Mouse (Mus musculus) forebrain, embryonic 13.5 days (tissue): ENCODE data around the gene Efcab8. TPM values are rescaled to one million over a fixed set of nuclear protein-coding genes. Genes with fewer than 3 reads are reported as not detected.

Source experiments
- ATAC-seq: fragments of 200-750 bp; cut with Nextera tagmentation; 2 replicates; pipeline ENCODE4 v1.8.0; 2017
- H3K27ac ChIP-seq: fragments of 300-500 bp; sonication (generic); 2 replicates; pipeline ENCODE4 v1.5.1; 2015; ENCODE audit warnings: inconsistent platforms, mild to moderate bottlenecking, moderate library complexity
- H3K27me3 ChIP-seq: fragments of 300-500 bp; sonication (generic); 2 replicates; pipeline ENCODE4 v1.6.1; 2015; ENCODE audit warnings: mild to moderate bottlenecking, inconsistent platforms
- H3K36me3 ChIP-seq: fragments of 300-500 bp; sonication (generic); 2 replicates; pipeline ENCODE4 v1.6.1; 2015; ENCODE audit warnings: mild to moderate bottlenecking, inconsistent platforms; ENCODE audit not compliant: poor library complexity, severe bottlenecking
- H3K4me1 ChIP-seq: fragments of 300-500 bp; sonication (generic); 2 replicates; pipeline ENCODE4 v1.6.1; 2015; ENCODE audit warnings: inconsistent platforms
- H3K4me2 ChIP-seq: fragments of 300-500 bp; sonication (generic); 2 replicates; pipeline ENCODE4 v1.6.1; 2015; ENCODE audit warnings: inconsistent platforms, mild to moderate bottlenecking, moderate library complexity
- H3K4me3 ChIP-seq: fragments of 300-500 bp; sonication (generic); 2 replicates; pipeline ENCODE4 v1.5.1; 2015; ENCODE audit warnings: mild to moderate bottlenecking, inconsistent platforms
- H3K9ac ChIP-seq: fragments of 300-500 bp; sonication (generic); 2 replicates; pipeline ENCODE4 v1.6.1; 2015; ENCODE audit warnings: mild to moderate bottlenecking, inconsistent platforms
- H3K9me3 ChIP-seq: fragments of 300-500 bp; sonication (generic); replicated peaks from 2 replicates; pipeline ENCODE4 v1.6.1; 2016; ENCODE audit warnings: inconsistent platforms
- WGBS: fragments of 180-500 bp; shearing (Covaris S2); methylation state at CpG from one replicate; pipeline ENCODE4 v1.1.7; 2015; 5-methylcytosine and 5-hydroxymethylcytosine counted together
- polyA plus RNA-seq: library from polyadenylated mRNA; unstranded; fragments of >200 nt; fragmentation: Nextera tagmentation; extraction: Ambion mirVana; gene quantifications from 2 replicates; pipeline ENCODE4 v1.2.1, GENCODE M21; 2015

Efcab8 gene
- polyA plus RNA-seq, 1 experiment from 2014 or later, result 0.09 TPM

DNA sequence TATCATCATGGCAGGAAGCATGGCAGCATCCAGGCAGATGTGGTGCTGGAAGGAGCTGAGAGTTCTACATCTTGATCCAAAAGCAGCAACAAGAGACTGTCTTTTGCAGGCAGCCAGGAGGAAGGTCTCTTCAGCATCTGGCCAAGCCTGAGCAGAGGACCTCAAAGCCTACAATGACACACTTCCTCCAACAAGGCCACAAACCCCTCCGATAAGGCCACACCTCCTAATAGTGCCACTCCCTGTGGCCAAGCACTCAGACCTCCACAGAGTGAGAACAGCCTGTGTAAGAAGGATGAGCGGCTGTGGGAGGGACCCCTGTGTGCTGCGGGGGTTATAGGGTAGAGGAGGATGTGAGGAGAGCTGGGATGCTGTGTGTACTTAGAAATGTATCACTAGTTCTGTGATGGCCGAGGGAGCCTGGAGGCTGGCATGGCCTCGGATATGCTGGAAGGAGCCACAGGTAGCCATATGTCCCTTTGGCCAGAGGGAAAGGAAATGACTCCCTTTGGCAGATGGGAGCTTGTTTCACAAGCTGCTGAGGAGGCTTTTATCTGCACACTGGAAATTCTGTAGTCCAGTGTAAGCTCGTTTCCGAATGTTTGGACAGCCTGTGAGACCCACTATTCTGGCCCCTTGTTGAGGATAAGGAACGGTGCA lies 47.6 kb downstream of the Efcab8 start:
- Histone ChIP-seq H3K9me3 (no peaks in the 10 kb centered on the region), H3K9ac (no peak overlapping the region), H3K4me1 (peaks cover 8% of the 10 kb centered on the region; the same call in 1 of the 2 replicates), H3K36me3 (no peaks in the 10 kb centered on the region), H3K4me2 (no peak overlapping the region), H3K27me3 (no peaks in the 10 kb centered on the region), H3K27ac (no peak overlapping the region), H3K4me3 (no peak overlapping the region)
- WGBS, result 92% methylated on average over 8 of the region's 8 CpGs
- ATAC-seq, result no peak

DNA sequence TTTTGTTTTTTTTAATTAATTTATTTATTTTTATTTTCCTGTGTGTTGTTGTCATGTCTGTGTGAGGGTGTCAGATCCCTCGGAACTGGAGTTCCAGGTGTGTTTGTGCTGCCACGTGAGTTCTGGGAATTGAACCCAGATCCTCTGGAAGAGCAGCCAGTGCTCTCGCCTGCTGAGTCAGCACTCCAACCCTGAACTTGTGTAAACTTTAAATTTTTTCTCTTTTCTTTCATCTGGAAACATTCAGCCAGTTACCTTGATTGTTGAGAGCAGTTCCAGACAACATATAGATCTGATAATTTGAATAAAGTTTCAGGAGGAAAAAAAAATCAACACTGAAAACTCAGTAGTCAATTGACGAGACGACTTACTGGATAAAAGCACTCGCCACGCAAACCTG lies 49.0 kb downstream of the Efcab8 start:
- Histone ChIP-seq H3K4me3 (no peak overlapping the region), H3K4me2 (no peak overlapping the region), H3K36me3 (no peaks in the 10 kb centered on the region), H3K27me3 (no peaks in the 10 kb centered on the region), H3K9ac (no peak overlapping the region), H3K9me3 (no peaks in the 10 kb centered on the region), H3K27ac (no peak overlapping the region), H3K4me1 (peaks cover 8% of the 10 kb centered on the region; the same call in 1 of the 2 replicates)
- 90% methylated on average over 7 of the region's 7 CpGs for WGBS
- no peak for ATAC-seq

DNA sequence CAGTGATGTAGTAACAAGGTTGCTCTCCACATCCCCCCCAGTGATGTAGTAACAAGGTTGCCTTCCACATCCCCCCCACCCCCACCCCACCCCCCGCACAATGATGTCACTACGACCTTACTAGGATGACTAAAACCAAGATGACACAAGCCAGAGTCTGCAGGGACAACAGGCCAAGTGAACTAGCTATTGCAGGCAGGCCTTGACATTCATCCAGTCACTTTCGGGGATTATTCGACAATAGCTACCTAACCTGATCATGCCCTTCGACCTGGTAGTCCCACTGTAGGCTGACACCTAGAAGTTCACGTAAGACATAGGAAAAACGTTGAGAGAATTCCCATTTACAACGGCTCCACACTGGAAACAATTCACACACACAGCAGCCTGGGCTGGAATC lies 53.6 kb downstream of the Efcab8 start:
- 91% methylated on average over 8 of the region's 8 CpGs for WGBS
- Histone ChIP-seq H3K36me3 (no peaks in the 10 kb centered on the region), H3K27ac (no peak overlapping the region), H3K27me3 (no peaks in the 10 kb centered on the region), H3K9ac (no peak overlapping the region), H3K9me3 (no peaks in the 10 kb centered on the region), H3K4me1 (no peaks in the 10 kb centered on the region), H3K4me3 (no peak overlapping the region), H3K4me2 (no peak overlapping the region)
- no peak for ATAC-seq

DNA sequence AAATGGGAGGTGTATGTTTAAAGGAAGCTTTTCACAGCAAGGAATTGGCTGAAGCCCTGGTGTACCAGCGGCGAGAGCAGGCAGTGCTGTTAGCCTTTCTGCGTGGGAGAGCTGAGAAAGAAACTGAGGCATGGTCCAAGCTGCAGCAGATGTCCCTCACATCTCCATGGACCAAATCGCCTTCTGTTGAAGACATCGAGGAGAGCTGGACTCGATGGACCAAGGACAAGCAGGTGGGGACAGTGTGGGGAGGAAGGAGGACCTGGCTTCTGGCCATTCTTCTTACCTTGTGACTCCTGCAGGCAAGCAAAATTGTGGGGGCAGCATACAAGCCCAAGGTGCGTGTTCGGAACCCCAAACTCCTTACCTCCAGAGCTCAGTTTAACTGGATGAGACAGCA lies 63.1 kb downstream of the Efcab8 start:
- H3K36me3 ChIP-seq, result no peaks in the 10 kb centered on the region
- H3K27ac ChIP-seq, result no peak overlapping the region
- no peaks in the 10 kb centered on the region for H3K27me3 ChIP-seq
- H3K9ac ChIP-seq, result no peak overlapping the region
- no peak overlapping the region for H3K4me2 ChIP-seq
- 88% methylated on average over 8 of the region's 8 CpGs for WGBS
- no peaks in the 10 kb centered on the region for H3K9me3 ChIP-seq
- no peak for ATAC-seq
- no peaks in the 10 kb centered on the region for H3K4me1 ChIP-seq
- H3K4me3 ChIP-seq, result no peak overlapping the region

DNA sequence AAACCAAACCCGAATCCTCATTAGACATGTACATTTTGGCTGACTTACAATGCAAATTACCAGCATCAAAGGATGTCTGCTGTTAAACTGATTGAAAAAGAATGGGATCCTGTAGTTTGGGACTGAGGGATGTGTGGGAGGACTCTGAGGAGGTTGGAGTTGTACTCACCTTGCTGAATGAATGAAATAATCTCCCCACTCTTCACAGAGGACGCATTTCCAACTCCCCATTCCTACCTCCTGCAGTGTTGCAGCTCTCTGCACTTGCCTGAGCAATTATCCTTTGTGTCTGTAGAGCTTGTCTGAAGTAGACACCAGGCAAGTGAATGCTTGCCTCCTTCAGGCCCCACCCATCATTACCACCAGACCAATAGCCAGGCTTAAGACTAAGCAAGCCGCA lies 68.7 kb downstream of the Efcab8 start:
- Histone ChIP-seq H3K27me3 (no peaks in the 10 kb centered on the region), H3K4me3 (no peak overlapping the region), H3K27ac (no peak overlapping the region), H3K36me3 (no peaks in the 10 kb centered on the region), H3K9ac (no peak overlapping the region), H3K9me3 (no peaks in the 10 kb centered on the region; the same call in 1 of the 2 replicates), H3K4me2 (no peak overlapping the region), H3K4me1 (no peaks in the 10 kb centered on the region)
- WGBS, result 69% methylated on average over 3 of the region's 3 CpGs
- ATAC-seq, result no peak

DNA sequence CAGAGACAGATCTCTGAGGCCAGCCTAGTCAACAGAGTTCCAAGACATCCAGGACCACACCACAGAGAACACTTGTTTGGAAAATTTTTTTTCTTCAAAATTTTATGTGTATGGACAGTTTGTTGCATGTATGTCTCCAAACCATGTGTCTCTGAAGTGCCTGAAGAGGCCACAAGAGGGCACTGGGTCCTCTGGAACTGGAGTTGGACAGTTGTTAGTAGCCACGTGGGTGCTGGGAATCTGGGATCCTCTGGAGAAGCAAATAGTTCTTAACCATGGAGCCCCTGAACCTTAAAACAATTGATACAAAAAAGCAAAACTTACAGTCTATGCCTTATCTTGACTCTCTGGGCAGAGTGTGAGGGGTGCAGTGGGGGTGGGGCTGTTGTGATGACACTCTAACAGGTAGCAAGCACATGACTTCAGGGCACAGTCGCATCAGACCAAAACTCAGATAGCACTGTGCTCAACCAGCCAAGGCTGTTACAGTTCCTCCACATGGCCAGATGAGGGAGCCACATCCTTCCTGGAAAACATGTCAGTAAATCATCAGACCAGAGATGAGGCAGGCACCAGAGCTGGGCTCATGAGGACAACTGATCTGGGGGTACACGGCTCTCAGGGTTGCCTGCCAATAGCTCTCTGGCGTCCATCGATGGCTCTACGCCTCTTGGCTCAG lies 70.8 kb downstream of the Efcab8 start:
- WGBS, result 86% methylated on average over 6 of the region's 6 CpGs
- H3K36me3 ChIP-seq, result no peaks in the 10 kb centered on the region
- no peak for ATAC-seq
- H3K27me3 ChIP-seq, result no peaks in the 10 kb centered on the region
- H3K9me3 ChIP-seq, result no peaks in the 10 kb centered on the region; the same call in 1 of the 2 replicates
- H3K4me2 ChIP-seq, result no peak overlapping the region
- no peak overlapping the region for H3K4me3 ChIP-seq
- no peak overlapping the region for H3K27ac ChIP-seq
- H3K9ac ChIP-seq, result no peak overlapping the region
- no peaks in the 10 kb centered on the region for H3K4me1 ChIP-seq

DNA sequence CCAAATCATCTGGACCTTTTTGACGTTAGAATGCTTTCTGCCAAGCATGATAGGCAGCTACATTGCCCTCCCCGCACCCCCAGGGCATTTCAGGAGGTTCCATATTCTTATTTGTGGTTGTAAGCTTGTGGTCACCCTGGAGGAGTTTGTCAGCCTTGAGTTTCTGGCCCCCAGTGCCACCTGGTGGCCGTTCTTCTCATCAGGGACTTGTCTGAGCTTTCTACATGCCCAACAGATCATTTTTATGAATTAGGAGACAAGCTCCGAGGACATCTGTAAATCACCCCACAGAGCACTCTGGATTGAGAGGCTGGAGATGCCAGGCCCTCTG lies 71.3 kb downstream of the Efcab8 start:
- Histone ChIP-seq H3K36me3 (no peaks in the 10 kb centered on the region), H3K4me2 (no peak overlapping the region), H3K9me3 (no peaks in the 10 kb centered on the region; the same call in 1 of the 2 replicates), H3K4me3 (no peak overlapping the region), H3K9ac (no peak overlapping the region), H3K4me1 (no peaks in the 10 kb centered on the region), H3K27ac (no peak overlapping the region), H3K27me3 (no peaks in the 10 kb centered on the region)
- 61% methylated on average over 4 of the region's 4 CpGs for WGBS
- ATAC-seq, result no peak

DNA sequence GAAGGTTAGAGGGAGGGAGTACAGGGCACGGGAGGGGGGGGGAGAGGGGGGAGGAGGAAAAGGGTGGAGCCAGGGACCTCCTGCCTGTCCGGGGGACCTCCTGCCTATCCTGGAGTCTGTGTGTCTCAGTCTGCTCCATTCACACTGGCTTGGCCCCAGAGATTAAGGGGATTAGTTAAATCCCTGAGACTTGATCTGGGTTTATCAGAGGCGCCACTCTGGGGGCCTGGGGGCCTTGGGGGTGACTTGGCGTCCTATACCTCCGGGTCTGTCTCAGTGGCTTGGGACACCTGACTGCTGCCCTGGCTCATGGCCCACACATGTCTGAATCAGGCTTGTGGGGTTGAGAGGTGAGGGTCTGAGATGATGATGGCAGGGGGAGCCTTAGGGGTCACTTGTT lies 73.8 kb downstream of the Efcab8 start:
- no peaks in the 10 kb centered on the region for H3K4me1 ChIP-seq
- no peak for ATAC-seq
- no peaks in the 10 kb centered on the region; the same call in 1 of the 2 replicates for H3K9me3 ChIP-seq
- no peak overlapping the region for H3K27ac ChIP-seq
- H3K4me3 ChIP-seq, result no peak overlapping the region
- WGBS, result 0% methylated on average over 5 of the region's 5 CpGs
- no peak overlapping the region for H3K9ac ChIP-seq
- H3K36me3 ChIP-seq, result no peaks in the 10 kb centered on the region
- no peak overlapping the region for H3K4me2 ChIP-seq
- no peaks in the 10 kb centered on the region for H3K27me3 ChIP-seq

DNA sequence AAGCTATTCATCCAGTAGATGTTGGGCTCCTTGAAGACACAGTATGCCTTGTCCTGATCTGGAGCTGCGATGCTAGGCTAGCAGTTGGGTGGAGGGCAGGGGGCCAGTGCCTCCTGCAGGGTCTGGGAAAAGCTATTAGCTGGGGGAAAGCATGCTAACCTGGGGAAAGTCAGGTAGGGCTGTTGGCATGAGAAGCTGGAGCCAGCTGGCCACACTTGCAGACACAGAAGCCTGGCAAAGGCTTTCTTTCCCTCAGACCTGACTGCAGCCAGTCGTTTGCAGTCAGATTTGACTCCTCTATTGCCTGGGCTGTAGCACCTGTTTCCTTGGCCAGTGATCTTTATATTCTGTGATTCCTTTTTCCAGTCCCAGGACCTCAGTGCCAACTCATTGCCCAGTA lies 79.8 kb downstream of the Efcab8 start:
- H3K36me3 ChIP-seq, result no peaks in the 10 kb centered on the region
- no peaks in the 10 kb centered on the region for H3K27me3 ChIP-seq
- no peaks in the 10 kb centered on the region for H3K9me3 ChIP-seq
- 86% methylated on average over 2 of the region's 2 CpGs for WGBS
- no peak overlapping the region for H3K27ac ChIP-seq
- no peaks in the 10 kb centered on the region for H3K4me1 ChIP-seq
- ATAC-seq, result no peak
- H3K4me2 ChIP-seq, result no peak overlapping the region
- H3K9ac ChIP-seq, result no peak overlapping the region
- H3K4me3 ChIP-seq, result no peak overlapping the region

DNA sequence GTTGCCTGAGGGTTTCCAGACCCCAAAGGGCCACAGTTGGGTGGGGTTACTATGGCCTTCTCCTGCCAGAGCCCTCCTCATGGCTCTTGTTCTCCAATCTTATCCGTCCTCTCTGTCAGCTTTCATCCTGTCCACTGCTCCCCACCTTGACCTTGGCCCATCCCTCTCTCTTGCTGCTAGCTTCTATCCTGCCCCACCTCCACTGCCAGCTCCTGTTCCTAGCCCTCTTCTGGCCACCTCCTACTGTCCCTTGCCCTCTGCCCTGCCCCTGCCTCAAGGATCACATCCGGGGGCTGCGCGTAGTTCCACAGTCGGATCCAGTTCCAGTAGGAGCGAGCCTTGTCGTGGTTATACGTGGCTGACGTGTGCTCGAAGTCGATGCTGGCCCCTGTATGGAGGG lies 80.6 kb downstream of the Efcab8 start:
- no peak for ATAC-seq
- Histone ChIP-seq H3K4me2 (no peak overlapping the region), H3K4me3 (no peak overlapping the region), H3K27me3 (no peaks in the 10 kb centered on the region), H3K9me3 (no peaks in the 10 kb centered on the region), H3K9ac (no peak overlapping the region), H3K27ac (no peak overlapping the region), H3K4me1 (no peaks in the 10 kb centered on the region), H3K36me3 (no peaks in the 10 kb centered on the region)
- 93% methylated on average over 11 of the region's 11 CpGs for WGBS

DNA sequence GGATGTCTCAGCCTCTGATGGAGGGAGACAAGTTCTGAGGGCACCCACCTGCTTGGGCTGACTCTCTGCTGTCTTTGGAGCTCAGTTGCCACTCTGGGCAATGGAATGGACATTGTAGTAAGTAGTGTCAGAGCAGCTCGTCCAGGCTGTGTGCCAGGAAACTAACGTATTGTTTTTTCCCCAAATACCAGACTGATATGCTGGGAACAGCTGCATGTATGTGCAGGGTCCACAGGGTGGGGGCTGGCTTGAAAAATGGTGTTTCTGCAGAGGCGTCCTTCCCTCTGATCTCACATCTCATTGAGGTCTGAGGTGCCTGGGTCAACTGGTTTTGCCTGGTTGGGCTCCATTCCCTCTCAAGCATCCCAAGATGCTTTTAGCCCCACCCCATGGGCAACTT lies 81.0 kb downstream of the Efcab8 start:
- 78% methylated on average over 3 of the region's 3 CpGs for WGBS
- Histone ChIP-seq H3K9me3 (no peaks in the 10 kb centered on the region), H3K4me2 (no peak overlapping the region), H3K27me3 (no peaks in the 10 kb centered on the region), H3K9ac (no peak overlapping the region), H3K36me3 (no peaks in the 10 kb centered on the region), H3K4me3 (no peak overlapping the region), H3K4me1 (no peaks in the 10 kb centered on the region), H3K27ac (no peak overlapping the region)
- ATAC-seq, result no peak

DNA sequence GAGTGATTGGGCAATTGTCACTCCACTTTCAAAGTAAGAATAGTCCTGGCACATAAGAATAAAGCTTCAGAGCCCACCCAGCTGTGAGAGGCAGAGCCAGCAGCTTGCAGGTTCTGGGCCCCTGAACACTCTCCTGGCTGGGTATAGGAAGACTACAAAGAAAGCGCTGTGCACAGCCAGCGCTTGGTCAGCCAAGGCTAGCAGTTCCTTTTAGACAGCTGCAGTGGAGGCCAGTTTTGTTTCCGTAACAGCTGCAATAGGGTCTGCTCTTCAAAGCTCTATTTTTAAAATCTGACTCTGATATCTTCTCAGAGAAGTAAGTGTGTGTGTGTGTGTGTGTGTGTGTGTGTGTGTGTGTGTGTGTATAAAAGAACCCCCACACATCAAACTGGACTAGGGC lies 82.2 kb downstream of the Efcab8 start:
- Histone ChIP-seq H3K27me3 (no peaks in the 10 kb centered on the region), H3K36me3 (no peaks in the 10 kb centered on the region), H3K4me2 (no peak overlapping the region), H3K4me3 (no peak overlapping the region), H3K4me1 (no peaks in the 10 kb centered on the region), H3K9ac (no peak overlapping the region), H3K9me3 (no peaks in the 10 kb centered on the region), H3K27ac (no peak overlapping the region)
- 78% methylated on average over 3 of the region's 3 CpGs for WGBS
- ATAC-seq, result no peak

DNA sequence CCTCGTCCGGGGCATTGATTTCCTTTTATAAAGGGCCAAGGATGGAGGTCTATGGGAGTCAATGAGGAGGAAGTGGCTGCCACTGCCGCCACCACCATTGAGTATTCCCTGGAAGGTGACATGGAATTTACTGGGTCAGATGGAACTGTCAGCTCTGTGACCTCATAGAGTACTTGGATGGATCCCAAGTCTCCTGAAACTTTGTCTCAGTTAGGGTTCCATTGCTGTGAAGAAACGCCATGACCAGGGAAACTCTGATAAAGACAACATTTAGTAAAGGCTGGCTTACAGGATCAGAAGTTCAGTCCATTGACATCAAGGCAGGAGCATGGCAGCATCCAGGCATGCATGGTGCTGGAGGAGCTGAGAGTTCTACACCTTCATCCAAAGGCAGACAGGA lies 91.3 kb downstream of the Efcab8 start, which contains the start of gene Sun5:
Gene Sun5, minus strand, starts transcription at position 101 of the 400 bp plus-strand sequence.
- Histone ChIP-seq H3K4me3 (no peak within 1 kb of the TSS), H3K36me3 (no peaks in the 10 kb centered on the region), H3K9me3 (no peaks in the 10 kb centered on the region), H3K27me3 (no peaks in the 10 kb centered on the region), H3K9ac (no peak within 1 kb of the TSS), H3K4me1 (peaks cover 4% of the 10 kb centered on the region; the same call in 1 of the 2 replicates), H3K27ac (no peak within 1 kb of the TSS), H3K4me2 (no peak within 1 kb of the TSS)
- 89% methylated on average over 4 of the region's 4 CpGs for WGBS
- no peak for ATAC-seq
